Mouse (Mus musculus) hindbrain, embryonic 14.5 days (tissue): Measurements from ENCODE around the gene Ece1. TPM values are rescaled to one million over a fixed set of nuclear protein-coding genes. Genes with fewer than 3 reads are reported as not detected.
"Not testable (repeated sequence)": the region's sequence is repeated elsewhere in the genome, so short reads cannot be mapped to it uniquely, and the experiment has no call there.

Source experiments
- ATAC-seq: fragments of 200-750 bp; cut with Nextera tagmentation; 2 replicates; pipeline ENCODE4 v1.8.0; 2017; ENCODE audit warnings: moderate number of reproducible peaks, mild to moderate bottlenecking, moderate TSS enrichment, moderate library complexity; ENCODE audit not compliant: low FRiP score
- DNase-seq: peaks from one replicate; pipeline ENCODE4 v3.0.0-alpha.2; 2015; ENCODE audit warnings: low spot score
- H3K27ac ChIP-seq: fragments of 300-500 bp; sonication (generic); 2 replicates; pipeline ENCODE4 v1.5.1; 2014; ENCODE audit warnings: mild to moderate bottlenecking, moderate library complexity
- H3K27me3 ChIP-seq: fragments of 300-500 bp; sonication (generic); 2 replicates; pipeline ENCODE4 v1.6.1; 2014; ENCODE audit warnings: mild to moderate bottlenecking, low read length, mixed read lengths; ENCODE audit not compliant: control insufficient read depth, insufficient read depth
- H3K36me3 ChIP-seq: fragments of 300-500 bp; sonication (generic); replicated peaks from 2 replicates; pipeline ENCODE4 v1.6.1; 2014; ENCODE audit not compliant: control insufficient read depth, insufficient read depth
- H3K4me1 ChIP-seq: fragments of 300-500 bp; sonication (generic); replicated peaks from 2 replicates; pipeline ENCODE4 v1.6.1; 2014; ENCODE audit warnings: antibody characterized with exemption, low read length, mixed read lengths; ENCODE audit not compliant: control insufficient read depth, insufficient read depth
- H3K4me2 ChIP-seq: fragments of 300-500 bp; sonication (generic); replicated peaks from 2 replicates; pipeline ENCODE4 v1.6.1; 2014; ENCODE audit warnings: mild to moderate bottlenecking, moderate library complexity
- H3K4me3 ChIP-seq: fragments of 300-500 bp; sonication (generic); replicated peaks from 2 replicates; pipeline ENCODE4 v1.5.1; 2014; ENCODE audit warnings: mild to moderate bottlenecking, low read length
- H3K9ac ChIP-seq: fragments of 300-500 bp; sonication (generic); 2 replicates; pipeline ENCODE4 v1.6.1; 2014
- H3K9me3 ChIP-seq: fragments of 300-500 bp; sonication (generic); 2 replicates; pipeline ENCODE4 v1.6.1; 2016; ENCODE audit warnings: low read length; ENCODE audit not compliant: control insufficient read depth
- WGBS: fragments of 180-500 bp; shearing (Covaris S2); extraction: QIAGEN DNeasy Blood & Tissue Kit; methylation state at CpG from one replicate; pipeline ENCODE4 v1.1.7; 2014; 5-methylcytosine and 5-hydroxymethylcytosine counted together
- polyA plus RNA-seq: library from polyadenylated mRNA; unstranded; fragments of >200 nt; fragmentation: Nextera tagmentation; extraction: Ambion mirVana; gene quantifications from 2 replicates; pipeline ENCODE4 v1.2.1, GENCODE M21; 2014

Gene Ece1
- polyA plus RNA-seq, 1 experiment from 2014 or later, result 25.0 TPM

DNA sequence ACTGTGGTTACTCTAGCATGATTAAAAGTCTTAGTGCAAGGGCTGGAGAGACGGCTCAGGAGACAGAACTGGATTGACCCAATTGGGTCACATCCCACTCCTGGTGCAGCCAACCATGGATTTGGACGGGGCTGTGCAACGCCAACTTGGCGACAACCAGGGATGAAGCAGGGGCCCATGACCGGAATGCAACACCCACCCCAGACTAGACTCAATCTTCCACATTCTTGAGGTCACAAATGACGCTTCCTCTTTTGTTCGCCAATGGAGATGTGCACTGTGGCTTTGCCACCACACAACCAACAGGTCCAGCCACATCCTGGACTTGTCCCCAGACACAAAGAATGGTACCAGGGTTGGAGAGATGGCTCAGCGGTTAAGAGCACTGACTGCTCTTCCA lies 14.4 kb upstream of the Ece1 start:
- H3K36me3 ChIP-seq, DNase-seq, H3K27ac ChIP-seq, H3K4me1 ChIP-seq, H3K9me3 ChIP-seq, H3K4me2 ChIP-seq, H3K27me3 ChIP-seq, ATAC-seq, H3K9ac ChIP-seq, H3K4me3 ChIP-seq: not testable (repeated sequence)
- 85% methylated on average over 8 of the region's 8 CpGs for whole genome bisulfite sequencing

GRCm38 (mm10) chr4:137850161-137850560 lies 11.9 kb upstream of the Ece1 start:
- WGBS, result 94% methylated on average over 6 of the region's 6 CpGs
- no peaks in the 10 kb centered on the region for H3K36me3 ChIP-seq
- H3K4me3 ChIP-seq, result no peak overlapping the region
- ATAC-seq, result no peak
- DNase-seq, result no peak
- no peaks in the 10 kb centered on the region for H3K9me3 ChIP-seq
- H3K4me2 ChIP-seq, result no peak overlapping the region
- H3K27ac ChIP-seq, result no peak overlapping the region
- no peak overlapping the region for H3K9ac ChIP-seq
- no peaks in the 10 kb centered on the region for H3K4me1 ChIP-seq
- H3K27me3 ChIP-seq, result no peaks in the 10 kb centered on the region

DNA sequence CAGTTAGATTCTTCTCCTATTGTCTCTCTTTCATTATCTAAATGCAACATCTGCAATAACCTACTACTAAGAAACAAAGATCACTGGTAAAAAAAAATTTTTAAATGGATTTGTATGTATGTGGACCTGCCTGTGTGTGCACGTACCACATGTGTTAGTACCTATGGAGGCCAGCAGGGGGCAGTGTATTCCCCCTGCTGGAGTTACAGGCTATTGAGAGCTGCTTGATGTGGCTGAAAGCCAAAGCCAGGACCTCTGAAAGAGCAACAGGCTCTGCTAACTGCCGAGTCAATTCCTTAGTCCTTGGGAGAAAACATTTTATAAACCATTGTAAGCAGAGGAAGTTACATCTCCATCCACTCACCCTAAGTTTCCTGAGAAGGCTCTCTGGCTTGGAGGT lies 10.6 kb upstream of the Ece1 start:
- 52% methylated on average over 2 of the region's 2 CpGs for WGBS
- H3K36me3 ChIP-seq, result no peaks in the 10 kb centered on the region
- no peaks in the 10 kb centered on the region for H3K27me3 ChIP-seq
- no peaks in the 10 kb centered on the region for H3K9me3 ChIP-seq
- no peaks in the 10 kb centered on the region for H3K4me1 ChIP-seq
- H3K4me2 ChIP-seq, result no peak overlapping the region
- DNase-seq (peak; percentile 68), ATAC-seq (no peak)
- no peak overlapping the region for H3K27ac ChIP-seq
- H3K9ac ChIP-seq, result no peak overlapping the region
- no peak overlapping the region for H3K4me3 ChIP-seq

DNA sequence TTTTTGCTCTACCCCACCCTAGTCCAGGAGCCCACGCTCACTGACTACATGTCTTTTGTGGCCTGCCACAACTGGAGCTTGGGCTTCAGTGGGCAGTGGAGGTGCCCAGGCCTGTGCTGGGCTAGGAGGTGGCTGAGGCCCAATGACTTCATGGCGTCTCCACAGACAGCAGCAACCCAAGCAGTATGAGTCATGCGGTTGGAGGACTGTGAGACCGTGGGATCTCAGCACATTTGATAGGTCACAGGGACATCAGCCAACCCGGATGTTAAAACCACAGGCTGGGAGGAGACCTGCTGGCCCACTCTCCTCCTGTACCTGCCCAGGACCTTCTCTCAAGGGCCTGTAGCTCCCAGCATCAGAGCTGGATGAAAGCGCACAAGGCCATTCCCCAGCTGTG lies 8.2 kb upstream of the Ece1 start:
- H3K4me2 ChIP-seq, result no peak overlapping the region
- no peak overlapping the region for H3K27ac ChIP-seq
- ATAC-seq (no peak), DNase-seq (no peak)
- no peaks in the 10 kb centered on the region for H3K36me3 ChIP-seq
- no peak overlapping the region for H3K4me3 ChIP-seq
- 96% methylated on average over 6 of the region's 6 CpGs for WGBS
- no peaks in the 10 kb centered on the region for H3K27me3 ChIP-seq
- no peak overlapping the region for H3K9ac ChIP-seq
- H3K4me1 ChIP-seq, result no peaks in the 10 kb centered on the region
- no peaks in the 10 kb centered on the region for H3K9me3 ChIP-seq

DNA sequence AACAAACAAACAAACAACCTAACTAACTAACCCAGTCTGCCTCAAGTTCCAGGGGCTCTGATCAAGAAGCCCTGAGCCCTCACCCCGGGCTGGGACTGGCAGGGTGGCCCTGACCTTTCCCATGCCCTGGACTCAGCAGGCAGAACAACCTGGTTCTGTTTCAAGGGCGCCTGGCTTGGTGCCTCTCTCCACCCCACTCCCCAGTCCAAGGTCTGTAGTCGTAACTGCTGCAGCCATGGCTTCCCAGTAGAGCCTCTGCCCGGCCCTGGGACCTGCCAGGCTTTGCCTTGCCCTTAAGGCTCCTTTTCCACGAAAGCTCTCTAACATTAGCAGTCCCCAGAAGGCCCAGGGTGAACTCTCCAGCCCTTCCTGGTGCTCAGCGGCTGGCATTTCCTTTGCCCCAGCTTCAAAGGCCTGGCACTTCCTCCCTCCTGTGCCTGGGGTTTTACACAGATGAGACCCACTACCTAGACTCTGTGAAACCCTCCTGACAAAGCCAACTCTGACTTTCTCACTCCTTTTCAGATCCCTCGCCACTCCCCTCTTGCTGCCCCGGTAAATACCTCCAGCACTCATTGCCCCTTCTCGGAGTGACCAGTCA lies 6.2 kb upstream of the Ece1 start:
- Histone ChIP-seq H3K4me1 (no peaks in the 10 kb centered on the region), H3K4me2 (no peak overlapping the region), H3K27ac (no peak overlapping the region), H3K4me3 (no peak overlapping the region), H3K27me3 (no peaks in the 10 kb centered on the region), H3K9me3 (no peaks in the 10 kb centered on the region), H3K36me3 (no peaks in the 10 kb centered on the region), H3K9ac (no peak overlapping the region)
- ATAC-seq (no peak), DNase-seq (no peak)
- 54% methylated on average over 9 of the region's 9 CpGs for WGBS

DNA sequence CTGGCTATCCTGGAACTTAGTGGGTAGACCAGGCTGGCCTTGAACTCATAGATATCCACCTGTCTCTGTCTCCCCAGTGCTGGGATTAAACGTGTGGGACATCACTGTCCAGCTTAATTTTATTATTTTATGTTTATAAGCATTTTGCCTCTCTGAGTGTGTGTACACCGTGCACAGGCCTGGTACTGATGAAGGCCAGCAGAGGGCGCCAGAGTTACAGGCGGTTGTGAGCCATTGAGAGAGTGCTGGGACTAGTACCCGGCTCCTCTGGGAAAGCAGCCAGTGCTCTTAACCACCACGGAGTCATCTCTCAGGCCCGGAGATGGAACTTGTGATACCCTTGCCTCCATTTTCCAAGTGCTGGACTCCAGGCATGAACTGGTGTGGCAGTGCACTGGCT lies 4.9 kb upstream of the Ece1 start:
- no peak overlapping the region for H3K27ac ChIP-seq
- ATAC-seq (no peak), DNase-seq (no peak)
- H3K9ac ChIP-seq, result no peak overlapping the region
- WGBS, result 24% methylated on average over 7 of the region's 7 CpGs
- H3K4me2 ChIP-seq, result no peak overlapping the region
- H3K4me3 ChIP-seq, result no peak overlapping the region
- no peaks in the 10 kb centered on the region for H3K27me3 ChIP-seq
- H3K4me1 ChIP-seq, result peaks cover 9% of the 10 kb centered on the region; the same call in 1 of the 2 replicates
- H3K9me3 ChIP-seq, result no peaks in the 10 kb centered on the region
- no peaks in the 10 kb centered on the region for H3K36me3 ChIP-seq

- H3K9me3 ChIP-seq, result no peaks in the 10 kb centered on the region
- H3K27ac ChIP-seq, result no peak overlapping the region
- no peak overlapping the region for H3K9ac ChIP-seq
- ATAC-seq (no peak), DNase-seq (no peak)
- H3K27me3 ChIP-seq, result no peaks in the 10 kb centered on the region
- no peak overlapping the region for H3K4me2 ChIP-seq
- 79% methylated on average over 2 of the region's 2 CpGs for WGBS
- H3K4me1 ChIP-seq, result peaks cover 18% of the 10 kb centered on the region
- no peaks in the 10 kb centered on the region for H3K36me3 ChIP-seq
- H3K4me3 ChIP-seq, result no peak overlapping the region
Observed at GRCm38 (mm10) chr4:137858371-137858770, 3.7 kb upstream of the Ece1 start.

GRCm38 (mm10) chr4:137861461-137862011 lies 501 bp upstream of the Ece1 start:
- ATAC-seq, result peak; percentile 73
- Histone ChIP-seq H3K4me1 (peaks cover 48% of the 10 kb centered on the region), H3K4me2 (peak overlapping the region; percentile 78), H3K9ac (peak overlapping the region; percentile 75), H3K36me3 (no peaks in the 10 kb centered on the region), H3K4me3 (peak overlapping the region; percentile 86), H3K27me3 (no peaks in the 10 kb centered on the region), H3K9me3 (no peaks in the 10 kb centered on the region), H3K27ac (peak overlapping the region; percentile 1; the same call in 1 of the 2 replicates)
- peak; percentile 40 for DNase-seq
- WGBS, result 10% methylated on average over 17 of the region's 17 CpGs

- no peak for ATAC-seq
- Histone ChIP-seq H3K36me3 (no peaks in the 10 kb centered on the region), H3K27me3 (no peaks in the 10 kb centered on the region), H3K27ac (peak overlapping the region; percentile 61), H3K4me3 (peak overlapping the region; percentile 86), H3K4me2 (peak overlapping the region; percentile 78), H3K9me3 (no peaks in the 10 kb centered on the region), H3K9ac (peak overlapping the region; percentile 75), H3K4me1 (peaks cover 59% of the 10 kb centered on the region)
- DNase-seq, result no peak
- 11% methylated on average over 21 of the region's 21 CpGs for whole genome bisulfite sequencing
Observed at GRCm38 (mm10) chr4:137862516-137863240, 641 bp downstream of the Ece1 start.
